Mouse (Mus musculus) MEL (cell line): ENCODE results near the gene Tnni3k.

ENCODE experiments used
- BHLHE40 ChIP-seq: IDR thresholded peaks from 2 replicates; pipeline ENCODE4 v1.6.1; 2012; ENCODE audit warnings: low read depth, mild to moderate bottlenecking, inconsistent platforms, low read length, improper control_type of control experiment, borderline replicate concordance
- CTCF ChIP-seq, 3 experiments: IDR thresholded peaks in 2 of 3; conservative IDR thresholded peaks in 1 of 3; 2 replicates each; pipeline ENCODE4 v1.5.1; 2011 to 2012; ENCODE audit warnings: low read length in 3 of 3, low read depth in 2 of 3, mild to moderate bottlenecking in 2 of 3, improper control_type of control experiment in 1 of 3, inconsistent platforms in 1 of 3, mixed read lengths in 1 of 3, moderate library complexity in 1 of 3; ENCODE audit not compliant: control insufficient read depth in 1 of 3, insufficient read depth in 1 of 3, poor library complexity in 1 of 3, severe bottlenecking in 1 of 3
- GATA1 ChIP-seq: IDR thresholded peaks from 2 replicates; pipeline ENCODE4 v1.6.1; 2011; ENCODE audit warnings: low read depth, low read length, improper control_type of control experiment
- HCFC1 ChIP-seq: IDR thresholded peaks from 2 replicates; pipeline ENCODE4 v1.6.1; 2012; ENCODE audit warnings: low read depth, mild to moderate bottlenecking, inconsistent platforms, low read length, improper control_type of control experiment, moderate library complexity
- MAFK ChIP-seq: IDR thresholded peaks from 2 replicates; pipeline ENCODE4 v1.6.1; 2011; ENCODE audit warnings: low read depth, mild to moderate bottlenecking, low read length, improper control_type of control experiment, borderline replicate concordance
- MXI1 ChIP-seq: IDR thresholded peaks from 2 replicates; pipeline ENCODE4 v1.6.1; 2011; ENCODE audit warnings: mild to moderate bottlenecking, low read depth, low read length, improper control_type of control experiment
- MYC ChIP-seq: IDR thresholded peaks from 2 replicates; pipeline ENCODE4 v1.6.1; 2011; ENCODE audit warnings: low read depth, mild to moderate bottlenecking, low read length, improper control_type of control experiment, moderate library complexity
- POLR2A ChIP-seq, 2 experiments: IDR thresholded peaks; 2 replicates each; pipeline ENCODE4 v1.6.1; 2011 to 2012; ENCODE audit warnings: low read length in 2 of 2, mild to moderate bottlenecking in 2 of 2, control low read depth in 1 of 2, improper control_type of control experiment in 1 of 2, low read depth in 1 of 2, moderate library complexity in 1 of 2; ENCODE audit not compliant: control insufficient read depth in 1 of 2, insufficient read depth in 1 of 2, poor library complexity in 1 of 2
- POLR2AphosphoS2 ChIP-seq: IDR thresholded peaks from 2 replicates; pipeline ENCODE4 v1.6.1; 2011; ENCODE audit warnings: low read length, improper control_type of control experiment
- POLR2AphosphoS5 ChIP-seq: IDR thresholded peaks from 2 replicates; pipeline ENCODE4 v1.6.1; 2012; ENCODE audit warnings: low read depth, borderline replicate concordance, mild to moderate bottlenecking, inconsistent platforms, low read length, moderate library complexity, mixed read lengths
- USF1 ChIP-seq: IDR thresholded peaks from 2 replicates; pipeline ENCODE4 v1.6.1; 2014; ENCODE audit warnings: low read depth, mild to moderate bottlenecking, inconsistent platforms, low read length, improper control_type of control experiment, moderate library complexity
- ZNF384 ChIP-seq: IDR thresholded peaks from 2 replicates; pipeline ENCODE4 v1.6.1; 2012; ENCODE audit warnings: low read depth, mild to moderate bottlenecking, inconsistent platforms, low read length, improper control_type of control experiment

DNA sequence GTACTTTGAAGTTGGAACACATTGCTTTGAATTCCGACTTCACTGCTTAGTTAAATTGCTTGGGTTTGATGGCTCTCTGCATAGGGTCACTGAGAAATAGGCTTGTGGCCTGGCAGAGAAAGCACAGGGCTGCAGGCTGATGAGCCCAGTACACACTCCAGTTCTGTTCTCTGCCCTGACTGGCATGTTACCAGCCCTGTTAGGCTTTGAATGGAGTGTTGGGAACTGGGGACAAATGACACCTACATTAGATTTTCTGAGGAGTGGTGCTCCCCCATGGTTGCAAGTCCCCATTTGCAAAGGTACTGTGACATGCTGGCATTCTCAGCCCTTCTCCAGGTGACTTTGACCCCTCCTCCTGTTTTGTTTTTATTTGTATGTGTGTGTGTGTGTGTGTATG is 83.6 kb downstream of the Tnni3k start:
- TF ChIP-seq CTCF (IDR thresholded peaks at IDR 0.05 in 2 of 3, conservative IDR thresholded peaks at IDR 0.05 in 1 of 3; ENCODE audit: control insufficient read depth in 1 of 3, insufficient read depth in 1 of 3, low read depth in 2 of 3, low read length in 3 of 3, poor library complexity in 1 of 3, severe bottlenecking in 1 of 3) (no peak), ZNF384 (no peak), POLR2A (IDR thresholded peaks at IDR 0.05; ENCODE audit: control insufficient read depth in 1 of 2, insufficient read depth in 1 of 2, low read depth in 1 of 2, low read length in 2 of 2, poor library complexity in 1 of 2) (no peak), MAFK (no peak), POLR2AphosphoS5 (no peak), USF1 (no peak), POLR2AphosphoS2 (no peak), GATA1 (no peak), BHLHE40 (no peak), MYC (no peak), HCFC1 (no peak), MXI1 (no peak)
